Mouse (Mus musculus): ENCODE results near the gene Nbdy. TPM values are rescaled to one million over a fixed set of nuclear protein-coding genes. Genes with fewer than 3 reads are reported as not detected.

Nbdy gene
- polyA plus RNA-seq (2016; fragmentation: Nextera tagmentation; extraction: Ambion mirVana) = 66.6 and 68.8 TPM in 2 replicates

- H3K4me3 ChIP-seq = peak within 1 kb of the TSS; percentile 63
- no peaks in the 10 kb centered on the region for H3K9me3 ChIP-seq
- peaks cover 10% of the 10 kb centered on the region for H3K36me3 ChIP-seq (replicated peaks)
- H3K4me1 ChIP-seq = no peaks in the 10 kb centered on the region
- 12% methylated on average over 32 of the region's 32 CpGs for WGBS
- DNase-seq (ENCODE audit: extremely low spot score, low spot score) = peak; percentile 40
- H3K27ac ChIP-seq = peak within 1 kb of the TSS; percentile 91
- H3K27me3 ChIP-seq (ENCODE audit: poor library complexity, severe bottlenecking) = 0 out of 2 replicates have a peak, but pooled peaks cover 5% of the 10 kb centered on the region
These were observed at the start of gene Nbdy for GRCm38 (mm10) chrX:153723110-153723916. Gene Nbdy, plus strand, starts transcription at chrX:153723590.

GRCm38 (mm10) chrX:153695782-153696395 lies 27.5 kb upstream of the Nbdy start, which contains the start of gene Kctd12b:
Gene Kctd12b, minus strand, starts transcription at chrX:153696391.
- peak within 1 kb of the TSS; percentile 66 for H3K27ac ChIP-seq
- peak; percentile 13 for DNase-seq (ENCODE audit: extremely low spot score, low spot score)
- no peaks in the 10 kb centered on the region for H3K9me3 ChIP-seq

GRCm38 (mm10) chrX:153700463-153700862 lies 22.9 kb upstream of the Nbdy start:
- Histone ChIP-seq H3K27me3 (ENCODE audit: poor library complexity, severe bottlenecking) (peaks cover 24% of the 10 kb centered on the region), H3K4me1 (peaks cover 8% of the 10 kb centered on the region; the same call in 1 of the 2 replicates), H3K36me3 (replicated peaks) (no peaks in the 10 kb centered on the region), H3K9me3 (no peaks in the 10 kb centered on the region), H3K27ac (no peak overlapping the region), H3K4me3 (no peak overlapping the region)
- DNase-seq (ENCODE audit: extremely low spot score, low spot score) = no peak
- 84% methylated on average over 3 of the region's 3 CpGs for WGBS

More at GRCm38 (mm10) chrX:153695782-153696395, 27.5 kb upstream of the Nbdy start, which contains the start of gene Kctd12b:
- peak within 1 kb of the TSS; percentile 39 for H3K4me3 ChIP-seq
- peaks cover 22% of the 10 kb centered on the region for H3K4me1 ChIP-seq
- H3K36me3 ChIP-seq (replicated peaks) = no peaks in the 10 kb centered on the region
- H3K27me3 ChIP-seq (ENCODE audit: poor library complexity, severe bottlenecking) = peaks cover 38% of the 10 kb centered on the region
- WGBS = 22% methylated on average over 11 of the region's 11 CpGs

- Histone ChIP-seq H3K27me3 (ENCODE audit: poor library complexity, severe bottlenecking) (peaks cover 35% of the 10 kb centered on the region), H3K4me1 (no peaks in the 10 kb centered on the region), H3K4me3 (no peak overlapping the region), H3K27ac (no peak overlapping the region), H3K9me3 (no peaks in the 10 kb centered on the region), H3K36me3 (replicated peaks) (no peaks in the 10 kb centered on the region)
- no peak for DNase-seq (ENCODE audit: extremely low spot score, low spot score)
- 27% methylated on average over 4 of the region's 4 CpGs for WGBS
These were observed 15.7 kb upstream of the Nbdy start for GRCm38 (mm10) chrX:153707735-153708134.

GRCm38 (mm10) chrX:153716716-153717115 lies 6.7 kb upstream of the Nbdy start:
- WGBS = 88% methylated on average over 2 of the region's 2 CpGs
- Histone ChIP-seq H3K27ac (no peak overlapping the region), H3K4me3 (no peak overlapping the region)

GRCm38 (mm10) chrX:153719602-153720001 lies 3.8 kb upstream of the Nbdy start:
- H3K4me3 ChIP-seq = no peak overlapping the region
- no peaks in the 10 kb centered on the region for H3K36me3 ChIP-seq (replicated peaks)
- no peaks in the 10 kb centered on the region for H3K9me3 ChIP-seq
- H3K4me1 ChIP-seq = no peaks in the 10 kb centered on the region
- no peak for DNase-seq (ENCODE audit: extremely low spot score, low spot score)
- no peak overlapping the region for H3K27ac ChIP-seq
- peaks cover 9% of the 10 kb centered on the region; the same call in 1 of the 2 replicates for H3K27me3 ChIP-seq (ENCODE audit: poor library complexity, severe bottlenecking)
- WGBS = 34% methylated on average over 4 of the region's 4 CpGs

More at GRCm38 (mm10) chrX:153716716-153717115, 6.7 kb upstream of the Nbdy start:
- peaks cover 13% of the 10 kb centered on the region for H3K27me3 ChIP-seq (ENCODE audit: poor library complexity, severe bottlenecking)
- no peaks in the 10 kb centered on the region for H3K4me1 ChIP-seq
- no peaks in the 10 kb centered on the region for H3K9me3 ChIP-seq
- no peak for DNase-seq (ENCODE audit: extremely low spot score, low spot score)
- no peaks in the 10 kb centered on the region for H3K36me3 ChIP-seq (replicated peaks)

GRCm38 (mm10) chrX:153724400-153724799 lies 1.0 kb downstream of the Nbdy start:
- Histone ChIP-seq H3K9me3 (no peaks in the 10 kb centered on the region), H3K27ac (peak overlapping the region; percentile 91), H3K4me1 (no peaks in the 10 kb centered on the region), H3K36me3 (replicated peaks) (peaks cover 14% of the 10 kb centered on the region), H3K27me3 (ENCODE audit: poor library complexity, severe bottlenecking) (0 out of 2 replicates have a peak, but pooled peaks cover 5% of the 10 kb centered on the region), H3K4me3 (peak overlapping the region; percentile 63)
- DNase-seq (ENCODE audit: extremely low spot score, low spot score) = peak; percentile 27
- 35% methylated on average over 3 of the region's 3 CpGs for WGBS

GRCm38 (mm10) chrX:153735697-153736096 lies 12.3 kb downstream of the Nbdy start:
- 95% methylated on average over 4 of the region's 4 CpGs for WGBS
- Histone ChIP-seq H3K27me3 (ENCODE audit: poor library complexity, severe bottlenecking) (no peaks in the 10 kb centered on the region), H3K27ac (no peak overlapping the region), H3K4me1 (no peaks in the 10 kb centered on the region), H3K36me3 (replicated peaks) (peaks cover 48% of the 10 kb centered on the region), H3K4me3 (no peak overlapping the region), H3K9me3 (no peaks in the 10 kb centered on the region)
- no peak for DNase-seq (ENCODE audit: extremely low spot score, low spot score)

GRCm38 (mm10) chrX:153742493-153742892 lies 19.1 kb downstream of the Nbdy start:
- no peaks in the 10 kb centered on the region for H3K4me1 ChIP-seq
- H3K4me3 ChIP-seq = no peak overlapping the region
- 91% methylated on average over 3 of the region's 3 CpGs for WGBS
- H3K9me3 ChIP-seq = no peaks in the 10 kb centered on the region
- DNase-seq (ENCODE audit: extremely low spot score, low spot score) = no peak
- no peak overlapping the region for H3K27ac ChIP-seq
- H3K27me3 ChIP-seq (ENCODE audit: poor library complexity, severe bottlenecking) = peaks cover 4% of the 10 kb centered on the region; the same call in 1 of the 2 replicates
- H3K36me3 ChIP-seq (replicated peaks) = peaks cover 8% of the 10 kb centered on the region; the same call in 1 of the 2 replicates

- no peaks in the 10 kb centered on the region for H3K36me3 ChIP-seq (replicated peaks)
- no peaks in the 10 kb centered on the region for H3K4me1 ChIP-seq
- H3K9me3 ChIP-seq = no peaks in the 10 kb centered on the region
- H3K4me3 ChIP-seq = no peak overlapping the region
- DNase-seq (ENCODE audit: extremely low spot score, low spot score) = no peak
- WGBS = 50% methylated on average over 2 of the region's 2 CpGs
- no peaks in the 10 kb centered on the region for H3K27me3 ChIP-seq (ENCODE audit: poor library complexity, severe bottlenecking)
- H3K27ac ChIP-seq = no peak overlapping the region
These were observed 25.8 kb downstream of the Nbdy start for GRCm38 (mm10) chrX:153749230-153749629.

Measured in forebrain, embryonic 10.5 days (tissue).